Mouse (Mus musculus): ENCODE results near the gene Gm10837. TPM values are rescaled to one million over a fixed set of nuclear protein-coding genes. Genes with fewer than 3 reads are reported as not detected.
A peak's percentile ranks its signal among the peaks of the same experiment; 100 is the strongest.

Gene Gm10837
- polyA plus RNA-seq, 1 experiment from 2014 or later = 0.36 TPM

- peak overlapping the region; percentile 24 for H3K4me3 ChIP-seq (replicated peaks)
- peaks cover 2% of the 10 kb centered on the region; the same call in 1 of the 2 replicates for H3K36me3 ChIP-seq (replicated peaks)
- 6% methylated on average over 18 of the region's 18 CpGs for WGBS
- peak overlapping the region; percentile 38 for H3K9ac ChIP-seq
- ATAC-seq (ENCODE audit: low FRiP score) = no peak
- H3K9me3 ChIP-seq = no peaks in the 10 kb centered on the region
- H3K4me2 ChIP-seq = peak overlapping the region; percentile 63
- H3K4me1 ChIP-seq = peaks cover 53% of the 10 kb centered on the region
- peaks cover 60% of the 10 kb centered on the region for H3K27me3 ChIP-seq
- H3K27ac ChIP-seq = peak overlapping the region; percentile 73; the same call in 1 of the 2 replicates
Measured at GRCm38 (mm10) chr14:122483556-122484421, 6.6 kb upstream of the Gm10837 start.

GRCm38 (mm10) chr14:122484458-122484843, 5.9 kb upstream of the Gm10837 start:
- Histone ChIP-seq H3K27ac (peak overlapping the region; percentile 73), H3K4me3 (replicated peaks) (peak overlapping the region; percentile 24)
- ATAC-seq (ENCODE audit: low FRiP score) = no peak

GRCm38 (mm10) chr14:122484844-122485551, 5.4 kb upstream of the Gm10837 start:
- H3K4me1 ChIP-seq = peaks cover 58% of the 10 kb centered on the region
- 2% methylated on average over 24 of the region's 24 CpGs for WGBS

More at GRCm38 (mm10) chr14:122484458-122484843, 5.9 kb upstream of the Gm10837 start:
- Histone ChIP-seq H3K27me3 (peaks cover 57% of the 10 kb centered on the region), H3K4me2 (peak overlapping the region; percentile 63), H3K9me3 (no peaks in the 10 kb centered on the region), H3K9ac (peak overlapping the region; percentile 38; the same call in 1 of the 2 replicates), H3K36me3 (replicated peaks) (no peaks in the 10 kb centered on the region), H3K4me1 (peaks cover 54% of the 10 kb centered on the region)
- WGBS = 0% methylated on average over 3 of the region's 4 CpGs

GRCm38 (mm10) chr14:122485635-122486181, 4.7 kb upstream of the Gm10837 start:
- peak overlapping the region; percentile 38; the same call in 1 of the 2 replicates for H3K9ac ChIP-seq
- H3K4me3 ChIP-seq (replicated peaks) = peak overlapping the region; percentile 24
- no peaks in the 10 kb centered on the region for H3K36me3 ChIP-seq (replicated peaks)
- peak overlapping the region; percentile 63 for H3K4me2 ChIP-seq
- peaks cover 64% of the 10 kb centered on the region for H3K27me3 ChIP-seq
- H3K4me1 ChIP-seq = peaks cover 62% of the 10 kb centered on the region
- peak overlapping the region; percentile 73 for H3K27ac ChIP-seq
- 4% methylated on average over 12 of the region's 12 CpGs for WGBS
- no peaks in the 10 kb centered on the region for H3K9me3 ChIP-seq
- ATAC-seq (ENCODE audit: low FRiP score) = no peak

More at GRCm38 (mm10) chr14:122484844-122485551, 5.4 kb upstream of the Gm10837 start:
- ATAC-seq (ENCODE audit: low FRiP score) = 0 out of 2 replicates have a peak, but pooled peaks have one; percentile 24
- Histone ChIP-seq H3K9ac (peak overlapping the region; percentile 38; the same call in 1 of the 2 replicates), H3K9me3 (no peaks in the 10 kb centered on the region), H3K4me2 (peak overlapping the region; percentile 63), H3K27me3 (peaks cover 60% of the 10 kb centered on the region), H3K36me3 (replicated peaks) (no peaks in the 10 kb centered on the region), H3K4me3 (replicated peaks) (peak overlapping the region; percentile 24), H3K27ac (peak overlapping the region; percentile 73)

GRCm38 (mm10) chr14:122486611-122487010, 3.8 kb upstream of the Gm10837 start:
- no peak overlapping the region for H3K4me3 ChIP-seq (replicated peaks)
- ATAC-seq (ENCODE audit: low FRiP score) = no peak
- H3K36me3 ChIP-seq (replicated peaks) = no peaks in the 10 kb centered on the region
- no peak overlapping the region for H3K27ac ChIP-seq
- H3K4me2 ChIP-seq = no peak overlapping the region
- WGBS = 9% methylated on average over 1 of the region's 1 CpGs
- peaks cover 65% of the 10 kb centered on the region for H3K27me3 ChIP-seq
- H3K9ac ChIP-seq = no peak overlapping the region
- H3K9me3 ChIP-seq = no peaks in the 10 kb centered on the region
- peaks cover 55% of the 10 kb centered on the region for H3K4me1 ChIP-seq

GRCm38 (mm10) chr14:122487366-122487765, 3.0 kb upstream of the Gm10837 start:
- Histone ChIP-seq H3K9ac (no peak overlapping the region), H3K4me3 (replicated peaks) (no peak overlapping the region), H3K36me3 (replicated peaks) (no peaks in the 10 kb centered on the region), H3K27me3 (peaks cover 60% of the 10 kb centered on the region), H3K27ac (no peak overlapping the region), H3K4me2 (0 out of 2 replicates have a peak overlapping the region, but pooled peaks have one; percentile 15), H3K9me3 (no peaks in the 10 kb centered on the region), H3K4me1 (peaks cover 48% of the 10 kb centered on the region)
- 5% methylated on average over 5 of the region's 5 CpGs for WGBS
- no peak for ATAC-seq (ENCODE audit: low FRiP score)

GRCm38 (mm10) chr14:122489041-122489440, 1.3 kb upstream of the Gm10837 start:
- no peaks in the 10 kb centered on the region for H3K9me3 ChIP-seq
- no peak for ATAC-seq (ENCODE audit: low FRiP score)
- H3K27me3 ChIP-seq = peaks cover 55% of the 10 kb centered on the region
- WGBS = 2% methylated on average over 5 of the region's 5 CpGs
- no peak overlapping the region for H3K27ac ChIP-seq
- H3K9ac ChIP-seq = peak overlapping the region; percentile 33; the same call in 1 of the 2 replicates
- H3K4me3 ChIP-seq (replicated peaks) = peak overlapping the region; percentile 20; the same call in 1 of the 2 replicates
- no peaks in the 10 kb centered on the region for H3K36me3 ChIP-seq (replicated peaks)
- H3K4me1 ChIP-seq = peaks cover 34% of the 10 kb centered on the region
- H3K4me2 ChIP-seq = peak overlapping the region; percentile 60

- peak overlapping the region; percentile 55; the same call in 1 of the 2 replicates for H3K9ac ChIP-seq
- H3K4me2 ChIP-seq = peak overlapping the region; percentile 60
- H3K36me3 ChIP-seq (replicated peaks) = no peaks in the 10 kb centered on the region
- 0 out of 2 replicates have a peak, but pooled peaks have one; percentile 18 for ATAC-seq (ENCODE audit: low FRiP score)
- peaks cover 27% of the 10 kb centered on the region for H3K4me1 ChIP-seq
- H3K27me3 ChIP-seq = peaks cover 47% of the 10 kb centered on the region
- under 1% methylated on average over 12 of the region's 12 CpGs for WGBS
- H3K4me3 ChIP-seq (replicated peaks) = peak overlapping the region; percentile 38
- H3K27ac ChIP-seq = peak overlapping the region; percentile 77
- 0 out of 2 replicates have a peak, but pooled peaks cover 4% of the 10 kb centered on the region for H3K9me3 ChIP-seq
Measured at GRCm38 (mm10) chr14:122489686-122490414, 536 bp upstream of the Gm10837 start.

- WGBS = 55% methylated on average over 6 of the region's 6 CpGs
- H3K27me3 ChIP-seq = peaks cover 37% of the 10 kb centered on the region
Measured at GRCm38 (mm10) chr14:122491521-122491920, 1.1 kb downstream of the Gm10837 start.

GRCm38 (mm10) chr14:122492015-122492414, 1.6 kb downstream of the Gm10837 start:
- 66% methylated on average over 1 of the region's 1 CpGs for WGBS
- H3K9ac ChIP-seq = no peak overlapping the region
- no peak overlapping the region for H3K4me2 ChIP-seq
- no peaks in the 10 kb centered on the region for H3K36me3 ChIP-seq (replicated peaks)
- 0 out of 2 replicates have a peak, but pooled peaks cover 7% of the 10 kb centered on the region for H3K9me3 ChIP-seq
- H3K4me3 ChIP-seq (replicated peaks) = no peak overlapping the region
- peaks cover 37% of the 10 kb centered on the region for H3K27me3 ChIP-seq
- no peak for ATAC-seq (ENCODE audit: low FRiP score)
- no peak overlapping the region for H3K27ac ChIP-seq
- peaks cover 17% of the 10 kb centered on the region for H3K4me1 ChIP-seq

More at GRCm38 (mm10) chr14:122491521-122491920, 1.1 kb downstream of the Gm10837 start:
- Histone ChIP-seq H3K4me1 (peaks cover 17% of the 10 kb centered on the region), H3K9ac (no peak overlapping the region), H3K27ac (no peak overlapping the region), H3K36me3 (replicated peaks) (no peaks in the 10 kb centered on the region), H3K4me3 (replicated peaks) (no peak overlapping the region), H3K9me3 (0 out of 2 replicates have a peak, but pooled peaks cover 7% of the 10 kb centered on the region), H3K4me2 (no peak overlapping the region)
- ATAC-seq (ENCODE audit: low FRiP score) = no peak

- Histone ChIP-seq H3K4me3 (replicated peaks) (no peak overlapping the region), H3K4me1 (no peaks in the 10 kb centered on the region), H3K9ac (no peak overlapping the region), H3K36me3 (replicated peaks) (no peaks in the 10 kb centered on the region), H3K27me3 (no peaks in the 10 kb centered on the region; the same call in 1 of the 2 replicates), H3K27ac (no peak overlapping the region), H3K4me2 (no peak overlapping the region), H3K9me3 (no peaks in the 10 kb centered on the region)
- 33% methylated on average over 2 of the region's 2 CpGs for WGBS
- no peak for ATAC-seq (ENCODE audit: low FRiP score)
Measured at GRCm38 (mm10) chr14:122509058-122509457, 18.7 kb downstream of the Gm10837 start.
